Mouse (Mus musculus): ENCODE results near the gene Atp8a1. TPM values are rescaled to one million over a fixed set of nuclear protein-coding genes. Genes with fewer than 3 reads are reported as not detected.

The Atp8a1 gene
- total and polyA plus RNA-seq, 2 experiments from 2014 or later, result 30.9 to 83.8 TPM

DNA sequence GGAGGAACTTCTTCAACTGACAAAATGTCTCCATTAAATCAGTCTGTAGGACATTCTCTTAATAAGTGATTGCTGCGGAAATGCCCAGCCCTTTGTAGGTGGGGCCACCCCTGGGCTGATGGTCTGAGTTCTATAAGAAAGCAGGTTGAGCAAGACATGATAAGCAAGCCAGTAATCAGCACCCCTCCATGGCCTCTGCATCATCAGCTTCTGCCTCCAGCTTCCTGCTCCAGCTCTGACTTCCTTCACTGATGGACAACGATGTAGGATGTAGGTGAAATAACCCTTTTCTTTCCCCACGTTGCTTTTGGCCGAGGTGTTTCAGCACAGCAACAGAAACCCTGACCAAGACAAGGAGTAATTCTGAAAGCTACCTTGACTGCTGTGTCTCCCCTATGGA, 198.1 kb downstream of the Atp8a1 start:
- WGBS, result 91% methylated on average over 4 of the region's 4 CpGs
- H3K4me1 ChIP-seq (ENCODE audit: insufficient read depth), result no peaks in the 10 kb centered on the region
- H3K9ac ChIP-seq, result no peak overlapping the region
- TF ChIP-seq CTCF (IDR thresholded peaks at IDR 0.05; ENCODE audit: low read depth), result no peak
- ATAC-seq, result no peak
- H3K4me3 ChIP-seq (ENCODE audit: low read depth, low read length), result no peak overlapping the region
- no peaks in the 10 kb centered on the region for H3K9me3 ChIP-seq (ENCODE audit: low read length)
- H3K4me2 ChIP-seq (ENCODE audit: low read depth), result no peak overlapping the region
- DNase-seq, result no peak
- no peak overlapping the region for H3K27ac ChIP-seq (ENCODE audit: low read depth, low read length)
- peaks cover 38% of the 10 kb centered on the region for H3K36me3 ChIP-seq (ENCODE audit: insufficient read depth)
- no peaks in the 10 kb centered on the region for H3K27me3 ChIP-seq (ENCODE audit: insufficient read depth, low read length)

DNA sequence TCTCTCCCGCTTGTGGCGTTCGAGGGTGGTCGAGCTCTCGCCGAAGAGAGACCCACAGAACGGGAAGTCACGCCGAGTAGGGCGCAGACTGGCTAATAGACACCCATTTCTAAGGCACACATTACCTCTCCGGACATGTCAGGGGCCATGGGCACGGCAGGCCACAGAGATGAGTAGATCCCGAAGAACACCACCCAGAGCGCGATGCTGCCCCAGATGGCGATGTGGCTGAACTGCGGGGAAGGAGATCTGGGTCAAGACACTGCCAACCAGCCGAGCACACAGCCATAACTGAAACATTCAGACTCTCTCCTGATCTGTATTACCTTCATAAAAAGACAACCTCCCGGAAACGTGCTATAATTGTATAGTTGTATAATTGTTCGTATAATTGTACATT, 199.7 kb downstream of the Atp8a1 start:
- H3K36me3 ChIP-seq (ENCODE audit: insufficient read depth), result peaks cover 44% of the 10 kb centered on the region
- H3K9ac ChIP-seq, result no peak overlapping the region
- no peaks in the 10 kb centered on the region for H3K9me3 ChIP-seq (ENCODE audit: low read length)
- TF ChIP-seq CTCF (IDR thresholded peaks at IDR 0.05; ENCODE audit: low read depth), result peak; percentile 35
- H3K4me1 ChIP-seq (ENCODE audit: insufficient read depth), result no peaks in the 10 kb centered on the region
- ATAC-seq (0 out of 2 replicates have a peak, but pooled peaks have one; percentile 18), DNase-seq (no peak)
- no peak overlapping the region for H3K4me3 ChIP-seq (ENCODE audit: low read depth, low read length)
- H3K27me3 ChIP-seq (ENCODE audit: insufficient read depth, low read length), result no peaks in the 10 kb centered on the region
- no peak overlapping the region for H3K4me2 ChIP-seq (ENCODE audit: low read depth)
- 81% methylated on average over 21 of the region's 21 CpGs for WGBS
- H3K27ac ChIP-seq (ENCODE audit: low read depth, low read length), result no peak overlapping the region

DNA sequence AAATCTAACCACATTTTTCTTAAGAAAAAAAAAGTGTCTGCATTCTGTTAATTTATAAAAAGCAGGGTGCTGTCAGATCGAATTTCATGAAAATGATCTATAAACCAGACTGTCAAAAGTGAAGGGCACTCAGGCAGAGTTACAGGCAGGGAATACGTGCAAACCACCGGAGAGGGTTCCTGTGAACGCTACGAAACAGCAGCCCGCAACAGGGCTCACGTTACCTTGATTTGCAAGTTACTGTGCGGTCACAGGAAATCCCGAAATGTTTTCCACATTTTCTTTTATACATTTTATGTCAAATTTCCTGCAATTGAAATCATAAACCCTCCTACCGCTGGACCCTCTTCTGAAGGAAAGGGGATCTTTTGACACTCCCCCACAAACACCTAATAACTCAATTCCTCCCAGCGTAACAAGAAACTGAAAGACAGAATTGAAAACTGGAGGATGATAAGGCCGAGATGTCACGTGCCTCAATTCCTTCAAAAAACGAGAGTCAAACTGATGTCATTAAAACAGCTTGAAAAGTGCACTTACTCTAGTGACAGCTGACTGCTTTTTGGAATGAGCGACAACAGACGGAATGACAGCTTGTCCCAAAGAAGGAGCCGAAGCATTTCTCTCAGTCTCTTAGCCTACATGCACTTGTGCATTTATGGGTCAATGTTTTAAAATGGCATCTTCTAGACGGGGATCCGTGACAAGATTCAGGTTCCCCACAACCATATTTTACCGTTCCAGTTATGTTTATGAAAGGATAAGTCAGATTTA, 200.3 kb downstream of the Atp8a1 start:
- Histone ChIP-seq H3K4me3 (ENCODE audit: low read depth, low read length) (no peak overlapping the region), H3K36me3 (ENCODE audit: insufficient read depth) (peaks cover 44% of the 10 kb centered on the region), H3K27me3 (ENCODE audit: insufficient read depth, low read length) (no peaks in the 10 kb centered on the region), H3K4me1 (ENCODE audit: insufficient read depth) (no peaks in the 10 kb centered on the region), H3K27ac (ENCODE audit: low read depth, low read length) (no peak overlapping the region), H3K9ac (no peak overlapping the region), H3K9me3 (ENCODE audit: low read length) (no peaks in the 10 kb centered on the region), H3K4me2 (ENCODE audit: low read depth) (no peak overlapping the region)
- no peak for DNase-seq
- 81% methylated on average over 20 of the region's 20 CpGs for WGBS
- no peak for TF ChIP-seq CTCF (IDR thresholded peaks at IDR 0.05; ENCODE audit: low read depth)
- peak; percentile 58; the same call in 1 of the 2 replicates for ATAC-seq

DNA sequence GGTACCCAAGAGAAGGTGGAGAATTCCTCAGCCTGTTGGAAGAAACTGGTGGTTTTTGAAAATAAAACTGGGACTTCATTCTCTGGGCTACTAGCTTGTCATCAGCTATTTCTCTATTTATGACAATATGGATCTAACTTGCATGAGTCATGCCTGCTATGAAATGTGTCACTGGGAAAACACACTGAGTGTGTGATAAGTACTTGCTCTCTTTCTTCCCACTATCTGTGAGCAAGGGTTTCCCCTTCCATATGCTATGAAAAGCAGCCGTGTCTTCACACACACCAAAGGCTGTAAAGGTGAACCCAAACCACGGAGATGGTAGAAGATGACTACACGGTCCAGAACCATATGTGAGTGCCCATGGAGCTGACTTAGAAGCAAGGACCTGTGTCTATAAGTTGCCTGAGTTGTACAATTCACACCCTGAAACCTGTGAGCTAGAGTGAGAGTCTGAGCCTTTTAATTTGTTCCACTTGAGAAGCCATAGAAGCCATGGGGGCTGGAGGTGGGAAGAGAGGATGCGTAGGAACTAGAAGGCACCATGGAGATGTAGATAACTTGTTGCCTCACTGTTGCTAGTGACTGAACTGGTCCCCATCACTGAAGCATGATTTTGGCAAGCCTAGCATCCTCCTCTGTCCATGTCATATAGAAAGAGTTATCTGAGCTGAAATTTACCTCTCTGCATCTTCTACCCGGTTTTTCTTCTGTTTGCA, 203.5 kb downstream of the Atp8a1 start:
- Histone ChIP-seq H3K27me3 (ENCODE audit: insufficient read depth, low read length) (no peaks in the 10 kb centered on the region), H3K4me2 (ENCODE audit: low read depth) (no peak overlapping the region), H3K9me3 (ENCODE audit: low read length) (no peaks in the 10 kb centered on the region), H3K9ac (no peak overlapping the region), H3K4me3 (ENCODE audit: low read depth, low read length) (no peak overlapping the region), H3K36me3 (ENCODE audit: insufficient read depth) (peaks cover 33% of the 10 kb centered on the region), H3K4me1 (ENCODE audit: insufficient read depth) (no peaks in the 10 kb centered on the region), H3K27ac (ENCODE audit: low read depth, low read length) (no peak overlapping the region)
- TF ChIP-seq CTCF (IDR thresholded peaks at IDR 0.05; ENCODE audit: low read depth), result no peak
- DNase-seq (no peak), ATAC-seq (no peak)
- 95% methylated on average over 5 of the region's 5 CpGs for WGBS

DNA sequence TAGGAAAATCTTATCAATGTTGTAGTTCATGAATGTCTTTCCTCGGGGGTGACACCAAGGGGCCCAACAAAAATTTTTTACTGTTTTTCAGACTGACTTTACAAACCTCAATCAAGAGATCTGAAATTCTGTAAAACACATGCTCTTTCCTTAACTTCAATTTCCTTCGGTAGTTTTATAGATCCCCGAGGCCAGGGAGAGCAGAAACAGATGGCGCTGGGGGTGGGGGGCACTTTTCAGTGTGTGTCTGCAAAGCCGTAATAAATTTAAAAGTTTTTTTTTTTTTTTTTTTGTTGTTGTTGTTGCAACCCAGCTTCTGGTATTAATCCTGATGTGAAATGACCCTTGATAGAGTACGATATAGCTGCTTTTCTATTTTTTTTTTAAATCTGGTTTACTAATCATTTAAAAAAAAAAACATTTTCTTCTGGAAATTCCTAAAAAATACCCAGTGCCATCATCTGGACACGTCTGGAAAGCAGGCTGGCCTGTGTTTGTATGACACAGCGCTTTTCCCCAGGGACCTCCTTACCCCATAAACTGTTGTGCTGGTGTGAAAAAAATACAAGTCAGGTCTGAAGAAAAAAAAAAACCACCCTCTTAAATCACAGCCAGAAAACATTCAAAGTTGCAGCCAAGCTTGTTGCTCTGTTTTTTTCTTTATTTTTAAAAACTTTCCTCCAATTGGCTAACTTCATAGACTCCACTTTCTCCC, 205.7 kb downstream of the Atp8a1 start:
- Histone ChIP-seq H3K27ac (ENCODE audit: low read depth, low read length) (no peak overlapping the region), H3K36me3 (ENCODE audit: insufficient read depth) (peaks cover 31% of the 10 kb centered on the region), H3K4me1 (ENCODE audit: insufficient read depth) (no peaks in the 10 kb centered on the region), H3K4me3 (ENCODE audit: low read depth, low read length) (no peak overlapping the region), H3K27me3 (ENCODE audit: insufficient read depth, low read length) (no peaks in the 10 kb centered on the region), H3K9me3 (ENCODE audit: low read length) (no peaks in the 10 kb centered on the region), H3K4me2 (ENCODE audit: low read depth) (no peak overlapping the region), H3K9ac (no peak overlapping the region)
- TF ChIP-seq CTCF (IDR thresholded peaks at IDR 0.05; ENCODE audit: low read depth), result no peak
- WGBS, result 78% methylated on average over 8 of the region's 8 CpGs
- ATAC-seq (no peak), DNase-seq (no peak)

DNA sequence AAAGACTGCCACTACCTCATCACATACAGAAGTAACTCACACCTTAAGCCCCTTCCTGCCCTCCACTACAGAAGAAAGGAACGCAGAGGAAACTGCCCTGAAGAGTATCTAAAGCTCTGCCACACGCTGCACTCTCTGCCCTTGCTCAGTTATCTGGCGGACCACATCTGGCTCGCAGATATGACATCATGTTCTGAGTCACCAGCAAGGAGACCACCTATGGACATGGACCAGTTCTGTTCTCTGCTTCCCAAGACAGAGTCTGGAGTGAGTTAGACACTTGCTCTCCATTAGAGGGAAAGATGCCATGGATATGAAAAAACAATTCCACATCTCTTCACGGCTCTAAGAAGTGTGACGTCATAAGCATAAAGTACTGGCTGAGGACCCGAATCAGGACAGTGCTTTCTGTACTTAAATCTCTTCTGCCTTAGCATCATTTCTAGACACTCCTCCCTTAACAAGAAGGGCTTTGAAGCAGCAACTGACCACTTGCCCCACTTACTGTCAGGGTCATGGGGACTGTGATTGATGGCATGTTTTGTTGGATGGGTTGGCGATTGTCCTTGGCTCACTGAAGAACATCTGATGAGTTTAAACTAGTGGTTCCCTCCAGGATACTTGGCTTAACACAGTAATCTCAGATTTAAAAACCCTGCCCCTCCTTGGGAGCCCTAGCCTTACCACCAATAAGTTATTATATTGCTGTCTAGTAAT, 206.5 kb downstream of the Atp8a1 start:
- H3K4me3 ChIP-seq (ENCODE audit: low read depth, low read length), result no peak overlapping the region
- H3K4me2 ChIP-seq (ENCODE audit: low read depth), result no peak overlapping the region
- H3K27me3 ChIP-seq (ENCODE audit: insufficient read depth, low read length), result no peaks in the 10 kb centered on the region
- H3K4me1 ChIP-seq (ENCODE audit: insufficient read depth), result no peaks in the 10 kb centered on the region
- no peak overlapping the region for H3K27ac ChIP-seq (ENCODE audit: low read depth, low read length)
- 91% methylated on average over 8 of the region's 8 CpGs for WGBS
- ATAC-seq, result no peak
- H3K9ac ChIP-seq, result no peak overlapping the region
- DNase-seq, result no peak
- H3K36me3 ChIP-seq (ENCODE audit: insufficient read depth), result peaks cover 31% of the 10 kb centered on the region
- H3K9me3 ChIP-seq (ENCODE audit: low read length), result no peaks in the 10 kb centered on the region
- no peak for TF ChIP-seq CTCF (IDR thresholded peaks at IDR 0.05; ENCODE audit: low read depth)

Data from forebrain, postnatal 0 days (tissue).